Mouse (Mus musculus): Measurements from ENCODE around the gene Map2k7.

The Map2k7 gene

GRCm38 (mm10) chr8:4258678-4259077 lies 20.1 kb downstream of the Map2k7 start:
- DNase-seq (ENCODE audit: low spot score in 2 of 2) = peak in 1 of 2 experiments; percentile 28

GRCm38 (mm10) chr8:4259125-4259804 lies 20.7 kb downstream of the Map2k7 start, which contains the start of gene Ctxn1:
Gene Ctxn1, minus strand, starts transcription at chr8:4259274.
- DNase-seq (ENCODE audit: low spot score in 2 of 2) = peak; percentile 93 to 96

- no peak for DNase-seq (ENCODE audit: low spot score in 2 of 2)
Measured at GRCm38 (mm10) chr8:4259805-4260170, 21.2 kb downstream of the Map2k7 start.

- no peak for DNase-seq (ENCODE audit: low spot score in 2 of 2)
Measured at GRCm38 (mm10) chr8:4263105-4263791, 24.7 kb downstream of the Map2k7 start.

- no peak for DNase-seq (ENCODE audit: low spot score in 2 of 2)
Measured at GRCm38 (mm10) chr8:4265160-4265914, 26.8 kb downstream of the Map2k7 start.

GRCm38 (mm10) chr8:4267627-4268026 lies 29.1 kb downstream of the Map2k7 start:
- DNase-seq (ENCODE audit: low spot score in 2 of 2) = no peak

GRCm38 (mm10) chr8:4269609-4270008 lies 31.1 kb downstream of the Map2k7 start:
- DNase-seq (ENCODE audit: low spot score in 2 of 2) = no peak

- DNase-seq (ENCODE audit: low spot score in 2 of 2) = peak; percentile 78 to 92
Measured at GRCm38 (mm10) chr8:4275275-4276110, 37.0 kb downstream of the Map2k7 start, which contains the start of gene Timm44. Gene Timm44, minus strand, starts transcription at chr8:4275913.

GRCm38 (mm10) chr8:4276111-4276465 lies 37.5 kb downstream of the Map2k7 start:
- DNase-seq (ENCODE audit: low spot score in 2 of 2) = no peak

- DNase-seq (ENCODE audit: low spot score in 2 of 2) = no peak
Measured at GRCm38 (mm10) chr8:4292738-4293137, 54.2 kb downstream of the Map2k7 start.
